12 mouse cellular contexts compared by ENCODE assay signal in the genomic region with DNA sequence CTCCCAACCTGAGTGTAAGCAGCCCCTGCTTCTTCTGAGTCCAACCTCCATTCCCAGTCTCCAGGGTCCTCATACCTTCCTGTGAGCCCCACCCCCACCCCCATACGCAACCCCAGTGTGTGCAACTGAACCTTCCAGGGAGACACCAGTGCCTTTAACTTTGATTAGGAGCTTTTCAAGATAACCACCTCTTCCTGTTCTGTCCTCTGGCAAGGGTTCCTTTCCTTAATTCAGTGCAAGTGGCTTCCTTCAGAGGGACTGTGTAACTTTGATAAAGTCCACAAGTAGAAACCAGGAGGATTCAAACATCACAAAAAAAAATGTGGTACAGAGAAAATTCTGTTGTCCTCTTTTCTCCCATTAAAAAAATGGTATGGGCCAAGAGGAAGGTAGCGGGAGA.
"Had no signal": no experiment of that assay in that cellular context is flagged by ENCODE, and none has a peak within 500 bp of the region (broad histone marks: within the 10 kb centered on the region; RNA-seq: fewer than 3 reads in every experiment).

No protein-coding gene starts in this region.

- H3K36me3 ChIP-seq: limb, embryonic 12.5 days; midbrain, embryonic 15.5 days; neural tube, embryonic 12.5 days had no signal

- H3K4me1 ChIP-seq: limb, embryonic 12.5 days; midbrain, embryonic 15.5 days; neural tube, embryonic 12.5 days had no signal

- H3K27me3 ChIP-seq: limb, embryonic 12.5 days; midbrain, embryonic 15.5 days; neural tube, embryonic 12.5 days had no signal

- H3K27ac ChIP-seq: kidney, postnatal 0 days; limb, embryonic 12.5 days; midbrain, embryonic 15.5 days; neural tube, embryonic 12.5 days had no signal

- H3K9ac ChIP-seq: limb, embryonic 12.5 days; midbrain, embryonic 15.5 days; neural tube, embryonic 12.5 days had no signal

- H3K9me3 ChIP-seq: midbrain, embryonic 15.5 days had no signal

- ATAC-seq: midbrain, embryonic 15.5 days had no signal

- H3K4me3 ChIP-seq: limb, embryonic 12.5 days; midbrain, embryonic 15.5 days; neural tube, embryonic 12.5 days had no signal

- H3K4me2 ChIP-seq: limb, embryonic 12.5 days; midbrain, embryonic 11.5 days; midbrain, embryonic 15.5 days; neural tube, embryonic 12.5 days had no signal

- DNase-seq: kidney, adult 9 months; kidney, postnatal 36 days; layer of hippocampus, adult 9-11 months; layer of hippocampus, postnatal 36 days; lung, adult 18-20 months; thymus, adult 18-20 months; thymus, postnatal 14 days had no signal
